Mouse (Mus musculus) embryonic facial prominence, embryonic 10.5 days (tissue): Measurements from ENCODE around the gene Pomc. TPM values are rescaled to one million over a fixed set of nuclear protein-coding genes. Genes with fewer than 3 reads are reported as not detected.

Experiments
- DNase-seq: peaks from one replicate; pipeline ENCODE4 v3.0.0-alpha.2; 2017; ENCODE audit warnings: low spot score
- H3K27ac ChIP-seq: fragments of 300-500 bp; sonication (generic); replicated peaks from 2 replicates; pipeline ENCODE4 v1.5.1; 2016; ENCODE audit warnings: mild to moderate bottlenecking
- H3K27me3 ChIP-seq: fragments of 300-500 bp; sonication (generic); replicated peaks from 2 replicates; pipeline ENCODE4 v1.6.1; 2016; ENCODE audit warnings: low read depth, mild to moderate bottlenecking; ENCODE audit not compliant: poor library complexity, severe bottlenecking
- H3K36me3 ChIP-seq: fragments of 300-500 bp; sonication (generic); replicated peaks from 2 replicates; pipeline ENCODE4 v1.6.1; 2016; ENCODE audit warnings: mild to moderate bottlenecking, moderate library complexity
- H3K4me1 ChIP-seq: fragments of 300-500 bp; sonication (generic); 2 replicates; pipeline ENCODE4 v1.6.1; 2016
- H3K4me3 ChIP-seq: fragments of 300-500 bp; sonication (generic); 2 replicates; pipeline ENCODE4 v1.5.1; 2016; ENCODE audit warnings: mild to moderate bottlenecking, moderate library complexity
- H3K9me3 ChIP-seq: fragments of 300-500 bp; sonication (generic); 2 replicates; pipeline ENCODE4 v1.6.1; 2016; ENCODE audit warnings: mild to moderate bottlenecking
- WGBS: fragments of 180-500 bp; shearing (Covaris S2); methylation state at CpG from one replicate; pipeline ENCODE4 v1.1.7; 2016; 5-methylcytosine and 5-hydroxymethylcytosine counted together
- polyA plus RNA-seq: library from polyadenylated mRNA; unstranded; fragments of >200 nt; fragmentation: Nextera tagmentation; extraction: Ambion mirVana; gene quantifications from 2 replicates; pipeline ENCODE4 v1.2.1, GENCODE M21; 2016

The Pomc gene
- polyA plus RNA-seq, 1 experiment from 2014 or later = 17.0 TPM

DNA sequence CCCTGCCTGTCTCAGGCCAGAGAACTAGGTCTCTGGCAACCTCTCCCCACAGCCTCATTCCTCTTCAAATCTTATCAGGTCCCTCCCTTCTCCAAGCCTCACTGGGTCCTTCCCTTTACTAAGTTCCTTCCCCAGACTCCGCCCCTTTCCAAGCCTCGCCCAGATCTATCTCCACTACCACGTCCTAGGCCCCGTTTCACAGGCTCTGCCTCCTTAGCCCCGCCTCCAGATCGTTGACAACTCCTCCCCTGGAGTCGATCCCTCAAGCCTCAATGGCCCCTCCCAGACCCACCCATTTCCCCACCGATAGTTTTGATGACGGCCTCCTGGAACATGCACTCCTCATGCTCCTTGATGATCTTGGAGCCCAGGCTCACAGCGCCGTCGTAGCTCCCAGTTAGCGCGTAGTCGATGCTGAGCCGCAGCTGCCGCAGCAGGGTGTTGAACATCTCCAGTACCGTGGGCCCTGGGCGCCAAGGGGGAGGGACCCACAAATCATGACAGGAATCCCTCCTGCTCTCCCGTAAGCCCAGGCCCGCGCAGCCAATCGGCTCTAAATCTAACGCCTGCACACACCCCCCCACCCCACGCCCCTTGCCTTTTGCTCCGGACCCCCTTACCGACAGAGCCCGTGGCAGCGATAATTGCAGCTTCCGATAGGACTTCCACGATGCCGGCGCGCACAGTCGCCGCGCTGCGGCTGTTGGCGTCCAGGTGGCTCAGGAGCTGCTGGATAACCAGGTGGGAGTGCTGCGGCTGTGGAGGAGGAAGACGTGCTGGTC lies 26.8 kb downstream of the Pomc start:
- peak overlapping the region; percentile 59 for H3K27ac ChIP-seq
- H3K9me3 ChIP-seq = no peaks in the 10 kb centered on the region
- peaks cover 21% of the 10 kb centered on the region for H3K27me3 ChIP-seq
- peak; percentile 87 for DNase-seq
- H3K4me3 ChIP-seq = peak overlapping the region; percentile 68
- H3K36me3 ChIP-seq = peaks cover 16% of the 10 kb centered on the region
- peaks cover 22% of the 10 kb centered on the region for H3K4me1 ChIP-seq
- WGBS = under 1% methylated on average over 41 of the region's 41 CpGs

DNA sequence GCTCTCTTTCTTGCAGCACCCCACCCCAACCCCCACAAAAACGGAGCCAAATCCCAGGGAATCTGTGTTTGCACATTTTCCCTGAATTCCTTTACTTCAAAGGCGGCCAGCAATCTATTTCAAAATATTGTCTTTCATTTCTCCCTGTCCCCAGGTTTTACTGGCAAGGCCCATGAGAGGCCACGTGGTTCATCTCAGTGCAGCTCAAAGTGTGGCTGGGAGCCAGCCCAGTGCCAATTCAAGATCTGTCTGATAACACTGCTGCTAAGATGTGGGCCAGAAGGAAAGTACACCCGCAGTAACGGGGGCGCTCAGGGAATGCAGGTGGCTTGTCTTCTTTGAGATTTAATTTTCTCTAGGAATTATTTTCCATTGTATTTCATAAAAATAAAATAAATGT lies 27.5 kb downstream of the Pomc start:
- H3K36me3 ChIP-seq = peaks cover 9% of the 10 kb centered on the region
- H3K4me3 ChIP-seq = peak overlapping the region; percentile 68
- H3K27ac ChIP-seq = no peak overlapping the region
- WGBS = 18% methylated on average over 6 of the region's 6 CpGs
- no peaks in the 10 kb centered on the region for H3K9me3 ChIP-seq
- H3K27me3 ChIP-seq = peaks cover 21% of the 10 kb centered on the region
- H3K4me1 ChIP-seq = peaks cover 22% of the 10 kb centered on the region
- peak; percentile 18 for DNase-seq

DNA sequence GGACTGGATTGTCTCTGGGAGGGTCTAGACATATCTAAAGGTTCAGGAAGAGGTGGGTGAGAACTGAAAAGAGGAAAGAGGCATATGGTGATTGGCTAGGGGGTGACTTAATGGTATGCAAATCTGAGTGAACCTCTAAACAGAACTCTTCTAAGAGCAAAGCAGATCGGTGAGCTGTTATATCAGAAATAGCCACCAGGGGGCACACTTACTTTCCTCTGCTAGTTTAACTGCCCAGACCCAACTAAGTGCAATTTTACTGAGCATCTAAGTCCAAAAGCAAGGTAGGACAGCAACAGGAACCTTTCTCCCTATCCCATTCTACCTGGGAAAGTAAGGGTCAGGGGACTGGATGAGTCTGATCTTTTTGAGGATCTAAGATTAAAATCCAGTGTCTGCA lies 29.0 kb downstream of the Pomc start:
- WGBS = 0% methylated on average over 1 of the region's 1 CpGs
- Histone ChIP-seq H3K27ac (no peak overlapping the region), H3K4me1 (peaks cover 22% of the 10 kb centered on the region), H3K9me3 (no peaks in the 10 kb centered on the region), H3K36me3 (0 out of 2 replicates have a peak, but pooled peaks cover 2% of the 10 kb centered on the region), H3K4me3 (no peak overlapping the region), H3K27me3 (peaks cover 21% of the 10 kb centered on the region)
- DNase-seq = peak; percentile 77

DNA sequence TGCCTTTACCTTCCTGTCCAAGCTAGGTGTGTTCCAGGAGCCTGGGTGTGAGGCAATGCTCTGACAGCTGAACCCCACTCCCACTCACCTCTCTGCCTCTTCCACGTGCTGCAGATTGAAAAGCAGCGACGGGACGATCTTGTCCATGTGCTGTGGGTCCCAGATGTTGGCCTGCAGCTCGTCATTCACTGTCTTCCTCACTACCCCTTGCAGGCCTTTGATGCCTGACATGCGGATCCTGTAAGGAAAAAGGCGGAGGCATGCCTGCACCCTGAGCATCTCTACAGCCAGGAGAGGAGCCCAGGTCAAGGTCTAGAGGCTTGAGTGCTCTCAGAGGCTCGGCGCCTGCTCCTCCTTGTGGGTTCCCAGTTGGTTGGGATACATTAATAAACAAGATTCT lies 29.7 kb downstream of the Pomc start:
- H3K27ac ChIP-seq = no peak overlapping the region
- 0 out of 2 replicates have a peak, but pooled peaks cover 2% of the 10 kb centered on the region for H3K36me3 ChIP-seq
- H3K4me1 ChIP-seq = peaks cover 22% of the 10 kb centered on the region
- H3K27me3 ChIP-seq = peaks cover 21% of the 10 kb centered on the region
- H3K9me3 ChIP-seq = no peaks in the 10 kb centered on the region
- 86% methylated on average over 9 of the region's 9 CpGs for WGBS
- no peak overlapping the region for H3K4me3 ChIP-seq
- no peak for DNase-seq

DNA sequence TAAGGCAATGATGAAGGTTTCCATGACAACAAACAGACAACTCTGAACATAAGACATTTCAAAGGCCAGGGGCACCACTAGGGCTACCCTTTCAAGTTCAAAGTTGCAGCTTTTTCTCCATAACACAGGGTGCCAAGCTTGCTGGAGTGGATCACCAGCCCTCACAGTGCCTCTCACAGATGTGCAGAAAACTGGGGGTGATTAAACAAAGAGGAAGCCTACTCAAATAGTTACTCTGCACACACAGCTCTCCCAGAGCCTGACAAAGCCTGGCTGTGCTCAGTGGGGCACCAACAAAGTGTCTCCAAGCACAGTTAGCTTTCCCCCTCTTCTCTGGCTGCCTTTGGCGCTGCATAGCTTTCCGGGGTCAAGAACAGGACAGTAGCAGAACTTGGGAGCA lies 35.2 kb downstream of the Pomc start:
- WGBS = 47% methylated on average over 2 of the region's 2 CpGs
- no peak overlapping the region for H3K4me3 ChIP-seq
- peaks cover 4% of the 10 kb centered on the region; the same call in 1 of the 2 replicates for H3K36me3 ChIP-seq
- no peak for DNase-seq
- no peaks in the 10 kb centered on the region for H3K9me3 ChIP-seq
- no peaks in the 10 kb centered on the region for H3K27me3 ChIP-seq
- H3K27ac ChIP-seq = peak overlapping the region; percentile 44; the same call in 1 of the 2 replicates
- peaks cover 4% of the 10 kb centered on the region for H3K4me1 ChIP-seq

DNA sequence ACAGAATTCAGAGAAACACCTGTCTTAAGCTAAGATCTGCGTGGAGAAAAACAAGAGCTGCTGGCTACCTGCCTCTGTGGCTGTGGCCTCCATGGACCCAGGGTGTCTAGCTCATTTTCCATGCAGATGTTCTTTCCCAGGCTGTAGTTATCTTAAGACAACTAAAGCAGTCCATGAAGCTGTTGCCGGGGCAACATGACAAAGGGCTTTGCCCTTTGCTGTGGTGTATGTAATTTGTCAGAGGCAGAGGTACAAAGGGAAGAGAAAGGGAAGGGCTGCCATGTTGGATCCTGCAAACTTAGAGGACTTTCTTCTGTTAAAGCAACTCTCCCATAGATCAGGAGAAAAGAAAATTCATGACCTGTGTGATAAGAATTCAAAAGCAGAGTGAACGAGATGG lies 36.3 kb downstream of the Pomc start:
- no peaks in the 10 kb centered on the region for H3K9me3 ChIP-seq
- no peak for DNase-seq
- no peak overlapping the region for H3K27ac ChIP-seq
- peaks cover 4% of the 10 kb centered on the region; the same call in 1 of the 2 replicates for H3K36me3 ChIP-seq
- 87% methylated on average over 3 of the region's 3 CpGs for WGBS
- peaks cover 4% of the 10 kb centered on the region for H3K4me1 ChIP-seq
- H3K27me3 ChIP-seq = no peaks in the 10 kb centered on the region
- no peak overlapping the region for H3K4me3 ChIP-seq

DNA sequence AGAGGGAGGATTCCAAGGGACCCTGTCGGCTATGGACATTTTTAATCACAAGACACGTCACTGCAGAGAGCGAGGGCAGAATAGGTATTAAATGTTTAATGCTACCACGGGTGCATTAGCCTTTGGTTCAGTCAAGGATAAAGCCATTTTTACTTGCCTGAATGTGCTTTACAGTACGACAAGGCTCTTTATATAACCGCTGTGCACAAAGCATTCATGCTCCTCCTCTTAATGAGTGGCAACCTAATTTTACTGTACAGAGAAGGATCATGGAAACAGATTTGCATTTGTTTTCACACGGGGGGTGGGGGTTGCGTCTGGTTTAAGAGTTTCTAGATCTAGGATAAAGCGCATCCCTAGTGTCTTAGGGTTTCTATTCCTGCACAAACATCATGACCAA lies 42.0 kb downstream of the Pomc start:
- WGBS = 89% methylated on average over 9 of the region's 9 CpGs
- DNase-seq = no peak
- Histone ChIP-seq H3K36me3 (peaks cover 8% of the 10 kb centered on the region; the same call in 1 of the 2 replicates), H3K4me3 (no peak overlapping the region), H3K27me3 (no peaks in the 10 kb centered on the region), H3K4me1 (no peaks in the 10 kb centered on the region), H3K27ac (no peak overlapping the region), H3K9me3 (no peaks in the 10 kb centered on the region)

DNA sequence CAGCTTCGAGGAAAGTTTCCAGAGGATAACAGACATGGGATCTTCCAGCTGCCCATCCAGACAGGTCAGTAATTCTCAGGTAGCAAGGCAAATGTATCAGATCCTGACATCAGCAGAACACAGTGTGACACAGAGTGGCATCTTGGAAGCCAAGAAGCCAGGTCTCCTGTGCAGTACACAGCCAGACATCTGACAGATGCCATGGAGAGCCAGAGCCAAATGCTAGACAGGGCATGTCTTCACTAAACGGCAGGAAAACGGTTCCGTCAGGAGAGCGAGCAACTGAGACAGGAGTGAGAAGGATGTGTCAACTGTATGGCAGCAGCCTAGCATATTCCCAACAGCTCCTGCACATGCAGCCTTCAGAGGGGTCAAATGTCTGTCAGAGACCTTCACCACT lies 45.7 kb downstream of the Pomc start:
- Histone ChIP-seq H3K9me3 (no peaks in the 10 kb centered on the region), H3K27ac (no peak overlapping the region), H3K36me3 (peaks cover 4% of the 10 kb centered on the region; the same call in 1 of the 2 replicates), H3K27me3 (no peaks in the 10 kb centered on the region), H3K4me3 (no peak overlapping the region), H3K4me1 (peaks cover 4% of the 10 kb centered on the region; the same call in 1 of the 2 replicates)
- no peak for DNase-seq
- WGBS = 90% methylated on average over 5 of the region's 5 CpGs

DNA sequence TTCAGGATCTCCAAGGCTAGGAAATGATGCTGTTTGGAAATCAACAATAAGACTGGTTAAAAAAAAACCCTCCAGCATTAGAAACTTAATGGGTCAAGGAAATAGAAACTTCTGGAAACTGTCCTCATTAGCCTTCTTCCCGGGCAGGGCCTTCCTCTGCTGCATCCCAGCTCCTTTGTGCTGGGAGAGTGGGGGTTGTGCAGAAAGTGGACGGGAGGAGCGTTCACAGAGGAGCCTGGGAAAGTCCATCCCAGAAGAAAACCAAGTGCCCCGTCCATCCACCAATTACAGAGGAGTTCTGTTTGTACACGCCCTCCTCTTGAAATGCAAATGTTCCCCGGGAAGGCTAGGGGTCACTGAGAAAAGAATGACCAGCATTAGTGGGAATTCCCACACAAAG lies 49.9 kb downstream of the Pomc start:
- 20% methylated on average over 6 of the region's 6 CpGs for WGBS

DNA sequence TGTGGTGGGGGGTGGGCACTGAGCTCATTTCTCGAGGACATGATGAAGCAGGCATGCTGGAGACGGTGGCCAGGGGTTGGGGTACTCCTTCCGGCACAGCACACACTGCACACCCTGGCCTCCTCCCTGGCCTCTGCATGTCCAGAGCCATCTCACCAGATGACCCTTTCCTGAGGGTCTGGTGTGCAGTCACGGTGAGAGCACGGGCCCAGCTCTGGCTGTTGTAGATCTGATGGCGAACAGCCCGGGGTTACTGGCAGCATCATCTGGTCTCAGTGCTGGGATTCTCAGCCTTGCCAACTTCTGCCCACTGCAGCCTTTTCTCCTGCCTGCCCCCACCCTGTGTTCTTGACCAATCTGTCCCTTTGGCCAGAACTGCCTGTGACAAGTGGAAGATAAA lies 51.3 kb downstream of the Pomc start:
- no peak overlapping the region for H3K27ac ChIP-seq
- no peaks in the 10 kb centered on the region for H3K27me3 ChIP-seq
- H3K4me1 ChIP-seq = peaks cover 31% of the 10 kb centered on the region
- 83% methylated on average over 7 of the region's 7 CpGs for whole genome bisulfite sequencing
- no peak overlapping the region for H3K4me3 ChIP-seq
- no peak for DNase-seq
- H3K9me3 ChIP-seq = no peaks in the 10 kb centered on the region
- H3K36me3 ChIP-seq = no peaks in the 10 kb centered on the region

More for the DNA sequence above, 49.9 kb downstream of the Pomc start:
- no peaks in the 10 kb centered on the region for H3K9me3 ChIP-seq
- H3K36me3 ChIP-seq = no peaks in the 10 kb centered on the region
- no peak overlapping the region for H3K4me3 ChIP-seq
- DNase-seq = no peak
- no peak overlapping the region for H3K27ac ChIP-seq
- no peaks in the 10 kb centered on the region for H3K27me3 ChIP-seq
- peaks cover 31% of the 10 kb centered on the region for H3K4me1 ChIP-seq

DNA sequence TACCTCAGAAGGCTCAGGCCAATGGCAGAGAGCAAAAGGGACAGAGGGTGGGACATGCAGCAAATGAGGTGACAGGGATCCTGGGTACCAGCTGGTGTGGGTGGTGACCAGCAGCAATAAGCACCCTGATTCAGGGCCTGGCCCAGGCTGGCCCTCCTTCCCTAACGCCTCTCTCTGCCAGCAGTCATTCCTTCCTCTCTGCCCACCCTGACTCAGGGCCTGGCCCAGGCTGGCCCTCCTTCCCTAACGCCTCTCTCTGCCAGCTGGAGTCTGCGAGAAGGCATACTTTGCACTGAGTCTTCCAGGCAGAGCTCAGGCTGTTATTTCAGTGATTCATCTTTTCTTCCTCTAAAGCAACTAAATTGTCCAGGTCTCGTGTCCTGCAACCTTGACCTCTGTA lies 52.4 kb downstream of the Pomc start:
- H3K27ac ChIP-seq = peak overlapping the region; percentile 30; the same call in 1 of the 2 replicates
- H3K4me3 ChIP-seq = no peak overlapping the region
- H3K4me1 ChIP-seq = peaks cover 31% of the 10 kb centered on the region
- no peak for DNase-seq
- 56% methylated on average over 4 of the region's 4 CpGs for WGBS
- no peaks in the 10 kb centered on the region for H3K36me3 ChIP-seq
- H3K9me3 ChIP-seq = no peaks in the 10 kb centered on the region
- no peaks in the 10 kb centered on the region for H3K27me3 ChIP-seq

DNA sequence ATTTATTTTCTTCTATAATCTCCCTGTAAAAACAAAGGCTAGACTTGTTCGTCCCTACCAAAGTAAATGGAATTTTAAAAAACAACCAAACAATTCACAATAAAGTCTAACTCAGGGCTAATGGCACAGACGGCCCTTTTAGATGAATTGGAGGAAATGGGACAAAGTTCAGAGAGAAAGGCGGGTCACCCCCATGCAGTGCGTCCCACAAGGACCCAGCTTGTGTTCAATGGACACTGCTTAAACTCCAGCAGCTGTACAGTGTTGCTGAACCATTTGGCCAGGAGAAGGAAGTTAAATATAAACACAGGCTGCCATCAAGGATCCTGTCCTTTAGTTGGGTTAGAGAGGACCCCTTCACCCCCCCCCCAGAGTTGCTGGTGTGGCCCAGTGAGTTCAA lies 53.0 kb downstream of the Pomc start:
- H3K27me3 ChIP-seq = no peaks in the 10 kb centered on the region
- no peak overlapping the region for H3K27ac ChIP-seq
- no peaks in the 10 kb centered on the region for H3K36me3 ChIP-seq
- peaks cover 31% of the 10 kb centered on the region for H3K4me1 ChIP-seq
- H3K9me3 ChIP-seq = no peaks in the 10 kb centered on the region
- WGBS = 59% methylated on average over 4 of the region's 4 CpGs
- no peak overlapping the region for H3K4me3 ChIP-seq
- DNase-seq = no peak

DNA sequence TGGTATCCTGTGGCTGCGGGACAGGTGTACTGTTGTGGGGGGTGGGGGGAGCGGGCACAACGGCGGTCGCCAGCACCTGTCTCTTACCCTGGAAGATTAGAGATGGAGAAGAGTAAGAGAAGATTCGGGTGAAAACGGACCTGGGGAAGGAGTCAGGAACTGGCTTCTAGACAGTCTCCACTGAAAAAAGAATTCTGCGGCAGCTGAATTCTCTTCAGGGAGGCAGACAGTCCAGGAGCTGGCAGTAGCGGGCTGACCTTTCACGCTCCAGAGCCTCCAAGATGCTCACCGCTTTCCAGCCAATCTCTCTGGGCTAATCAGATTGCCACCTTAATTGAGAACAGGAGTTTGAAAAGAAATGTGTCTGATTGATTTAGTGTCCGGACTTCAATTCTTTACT lies 54.0 kb downstream of the Pomc start:
- Histone ChIP-seq H3K4me1 (peaks cover 31% of the 10 kb centered on the region), H3K36me3 (no peaks in the 10 kb centered on the region), H3K4me3 (no peak overlapping the region), H3K9me3 (no peaks in the 10 kb centered on the region), H3K27me3 (no peaks in the 10 kb centered on the region), H3K27ac (no peak overlapping the region)
- DNase-seq = peak; percentile 42
- WGBS = 42% methylated on average over 12 of the region's 12 CpGs
